Mouse (Mus musculus) right cerebral cortex, adult 2 months (tissue): ENCODE measurements at regions not wholly inside any gene's neighbourhood (a gene's known extent, or its start where the extent isn't known, plus 50 kb on each side); places are given as distances from the start of the nearest gene placed in this dataset.
"Not testable (repeated sequence)": the region's sequence is repeated elsewhere in the genome, so short reads cannot be mapped to it uniquely, and the experiment has no call there.

ENCODE experiments used
- DNase-seq, 2 experiments: peaks; one replicate each; pipeline ENCODE4 v3.0.0; 2021 to 2022; ENCODE audit warnings: low spot score in 2 of 2

DNA sequence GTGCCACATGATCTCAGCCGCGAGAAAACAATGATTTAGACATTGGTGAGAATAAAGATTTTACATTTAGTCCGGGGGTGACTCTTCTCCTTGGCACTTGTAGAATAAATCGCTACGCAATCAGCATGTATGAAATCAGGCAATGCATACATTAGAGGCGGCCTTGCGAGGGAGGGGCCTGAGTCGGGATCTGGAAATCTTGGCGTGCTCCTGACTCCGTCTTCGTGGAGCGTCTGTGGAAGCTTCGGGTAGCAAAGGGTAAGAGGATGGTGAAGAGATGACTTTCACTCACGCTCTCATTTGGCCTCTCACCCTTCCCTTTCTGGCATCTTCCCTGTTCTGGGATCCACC lies 167.1 kb downstream of the Nkx6-1 start:
- no peak for DNase-seq

- no peak for DNase-seq
Observed at GRCm38 (mm10) chr5:101496924-101497697, 167.7 kb downstream of the Nkx6-1 start.

- DNase-seq, result no peak
Observed at GRCm38 (mm10) chr5:101496161-101496560, 168.6 kb downstream of the Nkx6-1 start.

- no peak for DNase-seq
Observed at GRCm38 (mm10) chr5:101445792-101446191, 219.0 kb downstream of the Nkx6-1 start.

GRCm38 (mm10) chr5:101441782-101442181 lies 223.0 kb downstream of the Nkx6-1 start:
- DNase-seq, result no peak

DNA sequence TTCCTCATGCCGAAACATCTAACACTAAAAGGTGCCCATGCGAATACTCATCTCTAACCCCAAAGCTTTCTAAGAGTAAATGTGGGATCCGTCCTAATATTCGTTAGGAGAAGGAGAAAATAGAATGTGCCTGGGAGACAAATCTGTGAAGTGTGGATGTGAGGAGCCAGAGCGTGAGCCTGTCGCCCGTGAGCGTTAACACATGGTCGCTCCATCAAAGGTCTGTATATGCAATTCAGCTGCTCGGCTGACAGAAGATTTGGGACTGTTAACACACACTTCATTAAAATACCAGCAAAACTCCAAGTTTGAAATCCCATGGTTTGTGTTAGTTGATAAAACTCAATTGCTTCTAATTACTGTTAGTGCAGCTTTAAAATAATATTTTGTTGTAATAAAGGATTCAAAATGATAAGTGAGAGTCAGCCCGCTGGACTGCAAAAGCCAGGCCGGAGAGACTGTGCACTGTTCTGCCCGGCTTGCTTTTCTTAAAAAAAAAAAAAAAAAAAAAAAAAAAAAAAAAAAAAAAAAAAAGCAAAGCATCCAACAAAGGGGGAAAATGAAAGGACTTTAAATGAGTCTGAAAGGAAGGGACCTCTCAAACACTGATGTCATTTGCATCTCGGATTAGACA lies 227.0 kb downstream of the Nkx6-1 start:
- no peak for DNase-seq

DNA sequence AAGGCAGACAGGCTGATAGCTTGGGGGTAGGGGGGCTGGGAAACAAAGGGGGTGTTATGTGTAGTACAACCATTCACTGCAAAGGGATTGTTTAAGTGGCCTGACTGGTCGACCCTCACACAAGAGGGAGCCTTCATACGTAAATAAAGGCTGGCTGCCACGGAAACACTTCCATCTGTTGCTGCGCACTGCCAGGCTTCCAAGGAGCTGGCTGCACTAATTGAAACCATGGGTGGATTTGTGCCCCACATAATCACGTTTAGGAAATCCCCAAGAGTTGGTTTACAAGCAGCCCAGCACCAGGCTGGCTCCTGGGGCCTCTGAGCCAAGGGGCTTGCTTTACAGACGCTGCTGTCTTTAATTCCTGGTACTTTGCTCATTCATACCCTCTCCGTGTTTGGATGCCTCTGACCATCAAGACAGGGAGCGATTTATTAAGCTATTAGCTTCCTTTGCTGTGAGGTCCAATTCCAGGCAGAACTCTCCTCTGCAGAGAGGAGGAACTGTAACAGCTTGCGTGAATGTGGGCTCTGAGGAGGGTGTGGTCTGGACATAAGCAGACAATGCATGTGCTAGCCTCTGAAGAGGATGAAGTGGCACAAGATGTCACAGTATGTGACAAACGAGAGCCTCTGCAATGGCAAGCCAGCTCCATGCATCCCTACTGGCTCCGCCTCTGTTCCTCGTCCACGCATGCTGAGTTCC lies 238.6 kb downstream of the Nkx6-1 start:
- no peak for DNase-seq

GRCm38 (mm10) chr5:101384316-101384715 lies 280.5 kb downstream of the Nkx6-1 start:
- peak; percentile 6 to 8 for DNase-seq

GRCm38 (mm10) chr5:101381361-101381760 lies 283.4 kb downstream of the Nkx6-1 start:
- DNase-seq, result no peak

DNA sequence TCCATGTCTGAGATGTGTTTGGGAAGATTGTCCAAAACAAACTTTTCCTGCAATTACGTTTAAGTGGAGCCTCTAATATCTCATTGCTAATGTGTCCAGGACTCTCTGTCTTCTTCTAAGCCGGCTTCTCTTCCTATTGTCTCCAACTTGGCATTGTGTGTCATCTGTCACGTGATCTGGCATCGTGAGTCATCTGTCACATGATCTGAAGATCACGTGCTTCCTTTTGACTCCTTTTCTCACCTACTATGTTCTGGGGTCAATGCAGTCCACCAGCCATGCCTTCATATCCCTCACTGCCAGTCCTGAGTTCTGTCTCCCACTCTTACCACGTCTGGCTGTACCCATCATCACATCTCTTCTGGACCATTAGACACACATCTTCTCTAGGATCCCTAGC lies 288.1 kb downstream of the Nkx6-1 start:
- DNase-seq, result no peak

- no peak for DNase-seq
Observed at GRCm38 (mm10) chr5:101374129-101374528, 290.7 kb downstream of the Nkx6-1 start.

DNA sequence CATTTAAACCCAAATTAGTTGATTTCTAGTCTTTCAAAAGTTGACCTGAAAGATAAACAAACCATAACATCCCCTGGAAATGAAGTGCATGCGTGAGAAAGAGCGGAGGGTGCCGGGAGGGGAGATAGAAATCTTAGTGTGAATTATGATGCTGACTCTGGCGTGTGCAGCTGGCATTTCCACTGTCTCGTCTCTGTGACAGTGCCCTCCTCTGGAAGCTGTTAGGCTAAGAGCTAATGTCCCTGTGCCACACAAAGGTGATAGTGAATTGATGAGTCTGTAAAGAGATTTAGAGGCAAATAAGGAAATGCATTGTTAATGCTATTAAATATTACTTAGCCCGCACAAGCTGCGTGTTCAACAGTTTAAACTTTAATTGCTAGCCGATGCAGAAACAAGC lies 292.6 kb downstream of the Nkx6-1 start:
- no peak for DNase-seq

DNA sequence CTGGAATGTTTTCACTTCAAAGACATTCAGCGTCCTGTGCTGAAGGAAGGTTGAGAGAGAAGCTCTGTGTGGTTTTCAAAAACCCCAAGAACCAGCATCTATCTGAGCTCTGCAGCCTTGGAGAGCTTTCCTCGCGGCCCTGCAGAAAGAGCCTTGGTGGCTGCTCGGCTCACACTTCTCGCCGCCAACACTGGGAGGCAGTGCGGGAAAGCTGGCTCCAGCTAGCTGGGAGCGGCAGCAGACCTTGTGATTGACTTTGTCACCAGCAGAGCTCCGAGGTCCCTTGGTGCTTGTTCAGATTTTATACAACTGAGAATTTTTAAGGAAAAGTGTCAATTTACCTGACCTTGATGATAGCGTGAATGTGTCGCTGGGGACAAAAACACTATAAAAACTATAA lies 299.4 kb downstream of the Nkx6-1 start:
- DNase-seq, result peak; percentile 58 to 64

GRCm38 (mm10) chr5:101359986-101360385 lies 304.8 kb downstream of the Nkx6-1 start:
- no peak for DNase-seq

- no peak for DNase-seq
Observed at GRCm38 (mm10) chr5:101345406-101345805, 319.4 kb downstream of the Nkx6-1 start.

DNA sequence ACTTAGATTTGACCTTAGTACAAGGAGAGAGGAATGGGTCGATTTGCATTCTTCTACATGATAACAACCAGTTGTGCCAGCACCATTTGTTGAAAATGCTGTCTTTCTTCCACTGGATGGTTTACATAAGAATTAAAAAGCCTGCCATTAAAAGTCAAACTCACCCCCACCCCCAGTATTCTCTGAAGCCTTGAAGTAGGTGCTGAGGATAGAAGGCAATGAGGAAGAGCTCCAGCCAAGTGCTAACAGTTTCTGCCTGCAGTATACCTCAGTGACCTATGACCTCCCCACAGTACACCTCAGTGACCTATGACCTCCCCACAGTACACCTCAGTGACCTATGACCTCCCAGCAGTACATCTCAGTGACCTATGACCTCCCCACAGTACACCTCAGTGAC lies 328.4 kb downstream of the Nkx6-1 start:
- DNase-seq, result not testable (repeated sequence)

- peak in 1 of 2 experiments; percentile 3 for DNase-seq
Observed at GRCm38 (mm10) chr5:101331825-101332224, 333.0 kb downstream of the Nkx6-1 start.

DNA sequence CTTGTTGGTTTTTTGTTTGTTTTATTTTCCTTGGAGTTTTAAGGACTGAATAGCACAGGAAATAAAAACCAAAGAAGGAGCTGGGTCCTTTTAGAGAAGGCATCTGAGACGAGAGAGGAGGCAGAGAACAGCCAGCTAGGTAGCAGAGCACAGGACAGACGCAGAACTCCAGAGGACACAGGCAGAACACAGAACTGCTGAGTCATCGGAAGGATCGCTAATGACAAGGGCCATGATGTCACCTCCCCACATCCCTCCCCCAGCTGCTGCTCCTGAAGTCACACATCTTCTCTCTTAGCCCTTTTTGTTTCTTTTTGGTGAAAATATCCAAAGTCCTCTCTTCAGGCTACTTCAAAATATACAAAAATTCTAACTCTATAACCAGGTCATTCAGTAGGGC lies 338.7 kb downstream of the Nkx6-1 start:
- no peak for DNase-seq

DNA sequence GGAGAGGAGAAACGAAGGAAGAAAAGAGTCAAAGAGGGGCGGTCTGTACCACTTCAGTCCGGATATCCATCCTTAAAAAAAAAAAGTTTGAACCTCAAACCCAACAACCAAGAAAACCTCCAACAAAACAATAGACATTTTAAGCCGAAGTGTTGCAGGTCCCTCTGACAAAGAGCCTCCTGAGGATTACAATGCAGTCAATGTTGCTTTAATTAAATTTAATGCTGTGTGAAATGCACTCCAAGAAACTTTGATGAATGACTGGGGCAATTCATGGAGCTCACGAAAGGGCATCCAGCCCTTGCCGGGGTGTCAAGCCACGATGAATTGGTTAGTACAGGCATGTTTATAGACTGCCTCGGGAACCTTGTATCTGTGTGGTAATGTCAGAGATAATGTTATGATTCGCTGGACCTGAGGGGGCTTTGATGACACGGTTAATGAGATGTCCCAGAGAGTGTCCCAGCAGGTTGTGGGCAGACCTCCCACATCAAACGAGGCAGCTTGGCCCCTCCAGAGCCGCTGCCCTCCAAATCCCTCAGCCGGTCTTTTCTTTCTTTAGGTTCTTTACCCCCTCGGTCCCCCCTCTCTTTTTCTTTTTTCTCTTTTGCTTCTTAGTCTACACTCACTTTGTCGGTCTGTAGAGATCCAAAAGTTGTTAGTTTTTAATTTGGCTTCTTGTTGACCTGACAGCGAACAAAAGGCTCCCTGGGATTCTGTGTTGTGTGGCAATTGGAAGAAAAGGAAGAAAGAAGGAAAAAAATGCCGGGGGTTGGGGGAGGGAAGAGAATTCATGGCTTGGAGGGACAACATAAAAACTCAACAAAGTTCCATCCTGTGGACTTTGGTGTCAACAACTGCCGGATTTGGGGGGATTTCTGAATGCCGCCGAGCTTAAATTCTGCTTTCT lies 341.5 kb downstream of the Nkx6-1 start:
- DNase-seq, result no peak

DNA sequence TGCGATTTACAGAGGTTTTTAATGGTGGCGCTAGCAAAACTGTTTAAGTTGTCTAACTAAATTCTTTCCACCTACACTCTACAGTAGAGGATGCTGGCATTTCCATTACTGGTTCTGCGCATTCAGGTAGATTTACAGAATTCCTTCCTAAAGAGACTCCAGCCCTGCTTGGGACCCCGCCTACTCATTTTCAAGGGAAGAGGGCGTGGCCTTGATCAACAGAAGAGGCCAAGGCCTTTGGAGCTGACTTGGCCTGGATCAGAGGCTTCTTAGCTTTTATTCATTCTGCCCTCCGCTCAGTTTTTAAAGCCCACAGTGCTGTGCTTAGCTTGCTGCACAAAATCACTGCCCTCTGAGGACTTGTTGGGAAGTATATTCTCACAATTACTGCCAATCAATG lies 364.8 kb downstream of the Nkx6-1 start:
- DNase-seq, result no peak

DNA sequence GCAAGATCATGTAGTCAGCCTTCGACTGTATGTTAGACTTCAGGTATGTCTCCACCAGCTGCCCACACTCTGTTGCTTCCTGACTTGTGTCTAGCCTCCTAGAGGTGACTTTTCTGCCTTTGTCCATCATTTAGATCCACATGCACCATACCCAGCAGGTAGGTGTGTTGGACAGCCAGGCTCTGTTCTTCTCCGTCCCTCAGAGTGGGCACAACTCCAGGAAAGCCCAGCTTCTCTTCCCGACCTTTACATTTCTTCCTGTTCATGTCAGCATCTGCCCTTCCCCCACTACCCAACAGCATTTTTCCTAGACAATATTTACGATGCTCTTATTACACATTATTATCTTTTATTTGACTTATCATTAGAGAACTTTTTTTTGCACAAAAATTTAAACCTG lies 366.4 kb downstream of the Nkx6-1 start:
- DNase-seq, result no peak
